Mouse (Mus musculus) heart, postnatal 0 days (tissue): Measurements from ENCODE around the gene Bhmt2.

Experiments
- CTCF ChIP-seq: IDR thresholded peaks from 2 replicates; pipeline ENCODE4 v1.5.1; 2016; ENCODE audit warnings: antibody characterized with exemption, control low read depth, low read depth
- EP300 ChIP-seq: IDR thresholded peaks from 2 replicates; pipeline ENCODE4 v1.6.1; 2016; ENCODE audit warnings: antibody characterized with exemption, low read depth

DNA sequence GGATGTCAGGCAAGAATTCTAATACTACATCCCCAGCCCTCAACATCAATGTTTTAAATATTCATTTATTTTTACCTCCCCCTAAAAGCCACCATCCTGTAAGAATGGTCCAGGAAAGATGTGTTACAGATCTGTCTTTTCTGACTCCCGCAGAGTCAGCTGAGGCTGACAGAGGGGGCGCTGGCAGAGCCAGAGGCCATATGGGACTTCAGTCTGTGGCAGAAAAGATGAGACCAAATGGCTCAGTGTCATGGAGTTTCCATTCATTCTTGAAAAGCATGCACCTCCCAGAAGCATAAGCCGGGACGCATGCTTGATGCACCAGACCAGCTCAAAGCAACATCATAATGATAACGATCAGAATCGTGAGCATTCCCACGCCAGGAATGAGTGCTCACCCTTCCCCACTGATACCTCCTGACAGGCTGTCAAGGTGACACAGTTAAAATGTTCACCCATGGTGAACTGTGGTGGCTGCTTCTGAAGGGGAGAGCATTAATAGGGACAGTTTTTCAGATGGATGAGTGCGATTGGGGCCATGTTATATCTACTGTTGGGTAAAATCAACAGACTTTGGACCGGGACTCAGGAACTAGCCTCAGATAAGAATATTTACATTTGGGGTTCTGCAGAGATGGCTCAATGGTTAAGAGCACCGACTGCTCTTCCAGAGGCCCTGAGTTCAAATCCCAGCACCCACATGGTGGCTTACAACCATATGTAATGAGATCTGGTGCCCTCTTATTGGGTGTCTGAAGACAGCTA lies 43.0 kb downstream of the Bhmt2 start:
- TF ChIP-seq CTCF (no peak), EP300 (no peak)
